Mouse (Mus musculus): ENCODE data around the gene Cep97. TPM values are rescaled to one million over a fixed set of nuclear protein-coding genes. Genes with fewer than 3 reads are reported as not detected.

The Cep97 gene
- polyA plus RNA-seq, 1 experiment from 2014 or later, result 17.8 TPM

GRCm38 (mm10) chr16:55938761-55939160, 4.1 kb upstream of the Cep97 start:
- no peaks in the 10 kb centered on the region for H3K9me3 ChIP-seq
- 88% methylated on average over 4 of the region's 4 CpGs for whole genome bisulfite sequencing
- H3K36me3 ChIP-seq, result no peaks in the 10 kb centered on the region
- no peaks in the 10 kb centered on the region for H3K4me1 ChIP-seq (replicated peaks)
- no peak overlapping the region for H3K9ac ChIP-seq (replicated peaks)
- H3K4me2 ChIP-seq (replicated peaks), result no peak overlapping the region
- H3K27ac ChIP-seq, result no peak overlapping the region
- H3K27me3 ChIP-seq, result no peaks in the 10 kb centered on the region
- no peak overlapping the region for H3K4me3 ChIP-seq (replicated peaks)
- ATAC-seq, result no peak

GRCm38 (mm10) chr16:55933681-55934343, 843 bp downstream of the Cep97 start:
- H3K36me3 ChIP-seq, result peaks cover 9% of the 10 kb centered on the region; the same call in 1 of the 2 replicates
- no peaks in the 10 kb centered on the region for H3K27me3 ChIP-seq
- peaks cover 9% of the 10 kb centered on the region for H3K4me1 ChIP-seq (replicated peaks)
- under 1% methylated on average over 32 of the region's 32 CpGs for WGBS
- no peaks in the 10 kb centered on the region for H3K9me3 ChIP-seq
- peak overlapping the region; percentile 75 for H3K4me2 ChIP-seq (replicated peaks)
- H3K9ac ChIP-seq (replicated peaks), result peak overlapping the region; percentile 79
- H3K4me3 ChIP-seq (replicated peaks), result peak overlapping the region; percentile 84
- ATAC-seq, result peak; percentile 73
- H3K27ac ChIP-seq, result peak overlapping the region; percentile 82

GRCm38 (mm10) chr16:55924010-55924409, 10.6 kb downstream of the Cep97 start:
- Histone ChIP-seq H3K27me3 (no peaks in the 10 kb centered on the region), H3K36me3 (peaks cover 66% of the 10 kb centered on the region), H3K9me3 (no peaks in the 10 kb centered on the region), H3K27ac (no peak overlapping the region), H3K4me2 (replicated peaks) (no peak overlapping the region), H3K4me3 (replicated peaks) (no peak overlapping the region), H3K9ac (replicated peaks) (no peak overlapping the region), H3K4me1 (replicated peaks) (no peaks in the 10 kb centered on the region)
- ATAC-seq, result no peak
- WGBS, result 93% methylated on average over 4 of the region's 4 CpGs

- Histone ChIP-seq H3K9ac (replicated peaks) (no peak overlapping the region), H3K27me3 (no peaks in the 10 kb centered on the region), H3K9me3 (no peaks in the 10 kb centered on the region), H3K27ac (no peak overlapping the region), H3K4me1 (replicated peaks) (no peaks in the 10 kb centered on the region), H3K36me3 (peaks cover 71% of the 10 kb centered on the region), H3K4me3 (replicated peaks) (no peak overlapping the region), H3K4me2 (replicated peaks) (no peak overlapping the region)
- no peak for ATAC-seq
- WGBS, result 89% methylated on average over 10 of the region's 10 CpGs
Observed at GRCm38 (mm10) chr16:55922079-55922478, 12.6 kb downstream of the Cep97 start.

GRCm38 (mm10) chr16:55914716-55915115, 19.9 kb downstream of the Cep97 start:
- WGBS, result 98% methylated on average over 7 of the region's 7 CpGs
- Histone ChIP-seq H3K4me3 (replicated peaks) (no peak overlapping the region), H3K9ac (replicated peaks) (no peak overlapping the region), H3K27ac (no peak overlapping the region), H3K4me2 (replicated peaks) (no peak overlapping the region), H3K4me1 (replicated peaks) (no peaks in the 10 kb centered on the region), H3K27me3 (no peaks in the 10 kb centered on the region), H3K36me3 (peaks cover 89% of the 10 kb centered on the region), H3K9me3 (no peaks in the 10 kb centered on the region)
- no peak for ATAC-seq

- H3K4me3 ChIP-seq (replicated peaks), result no peak overlapping the region
- 93% methylated on average over 10 of the region's 10 CpGs for WGBS
Observed at GRCm38 (mm10) chr16:55910208-55910793, 24.4 kb downstream of the Cep97 start.

GRCm38 (mm10) chr16:55906928-55907679, 27.6 kb downstream of the Cep97 start:
- 92% methylated on average over 5 of the region's 5 CpGs for WGBS
- Histone ChIP-seq H3K4me1 (replicated peaks) (no peaks in the 10 kb centered on the region), H3K27ac (no peak overlapping the region), H3K4me3 (replicated peaks) (no peak overlapping the region), H3K9ac (replicated peaks) (no peak overlapping the region), H3K9me3 (no peaks in the 10 kb centered on the region), H3K36me3 (peaks cover 60% of the 10 kb centered on the region), H3K27me3 (no peaks in the 10 kb centered on the region), H3K4me2 (replicated peaks) (no peak overlapping the region)
- ATAC-seq, result no peak

More at GRCm38 (mm10) chr16:55910208-55910793, 24.4 kb downstream of the Cep97 start:
- Histone ChIP-seq H3K27me3 (no peaks in the 10 kb centered on the region), H3K9me3 (no peaks in the 10 kb centered on the region), H3K36me3 (peaks cover 77% of the 10 kb centered on the region), H3K4me1 (replicated peaks) (no peaks in the 10 kb centered on the region), H3K4me2 (replicated peaks) (no peak overlapping the region), H3K27ac (no peak overlapping the region), H3K9ac (replicated peaks) (no peak overlapping the region)
- ATAC-seq, result 0 out of 2 replicates have a peak, but pooled peaks have one; percentile 20

- ATAC-seq, result no peak
Observed at GRCm38 (mm10) chr16:55905370-55905769, 29.3 kb downstream of the Cep97 start.

GRCm38 (mm10) chr16:55901839-55902756, 32.6 kb downstream of the Cep97 start:
- 93% methylated on average over 14 of the region's 14 CpGs for WGBS
- H3K27ac ChIP-seq, result no peak overlapping the region
- no peak overlapping the region for H3K9ac ChIP-seq (replicated peaks)
- no peak overlapping the region for H3K4me3 ChIP-seq (replicated peaks)
- H3K36me3 ChIP-seq, result peaks cover 31% of the 10 kb centered on the region
- H3K4me1 ChIP-seq (replicated peaks), result no peaks in the 10 kb centered on the region
- H3K9me3 ChIP-seq, result no peaks in the 10 kb centered on the region
- H3K27me3 ChIP-seq, result no peaks in the 10 kb centered on the region
- no peak for ATAC-seq
- H3K4me2 ChIP-seq (replicated peaks), result no peak overlapping the region

More at GRCm38 (mm10) chr16:55905370-55905769, 29.3 kb downstream of the Cep97 start:
- peaks cover 47% of the 10 kb centered on the region for H3K36me3 ChIP-seq
- no peaks in the 10 kb centered on the region for H3K27me3 ChIP-seq
- H3K4me3 ChIP-seq (replicated peaks), result no peak overlapping the region
- H3K9ac ChIP-seq (replicated peaks), result no peak overlapping the region
- no peak overlapping the region for H3K27ac ChIP-seq
- no peak overlapping the region for H3K4me2 ChIP-seq (replicated peaks)
- 92% methylated on average over 25 of the region's 25 CpGs for WGBS
- no peaks in the 10 kb centered on the region for H3K9me3 ChIP-seq
- H3K4me1 ChIP-seq (replicated peaks), result no peaks in the 10 kb centered on the region

- Histone ChIP-seq H3K27me3 (no peaks in the 10 kb centered on the region), H3K4me1 (replicated peaks) (peaks cover 13% of the 10 kb centered on the region), H3K36me3 (peaks cover 3% of the 10 kb centered on the region; the same call in 1 of the 2 replicates), H3K4me2 (replicated peaks) (no peak overlapping the region), H3K9me3 (no peaks in the 10 kb centered on the region), H3K4me3 (replicated peaks) (no peak overlapping the region), H3K9ac (replicated peaks) (no peak overlapping the region), H3K27ac (no peak overlapping the region)
- 80% methylated on average over 9 of the region's 9 CpGs for WGBS
- ATAC-seq, result no peak
Observed at GRCm38 (mm10) chr16:55898385-55899002, 36.2 kb downstream of the Cep97 start.

- ATAC-seq, result peak; percentile 20
- H3K4me1 ChIP-seq (replicated peaks), result peaks cover 13% of the 10 kb centered on the region
- 3% methylated on average over 9 of the region's 9 CpGs for WGBS
- H3K36me3 ChIP-seq, result no peaks in the 10 kb centered on the region; the same call in 1 of the 2 replicates
- peak overlapping the region; percentile 84 for H3K9ac ChIP-seq (replicated peaks)
- no peaks in the 10 kb centered on the region for H3K9me3 ChIP-seq
- no peaks in the 10 kb centered on the region for H3K27me3 ChIP-seq
- H3K4me2 ChIP-seq (replicated peaks), result peak overlapping the region; percentile 79
- H3K27ac ChIP-seq, result peak overlapping the region; percentile 90
- H3K4me3 ChIP-seq (replicated peaks), result peak overlapping the region; percentile 78
Observed at GRCm38 (mm10) chr16:55895651-55896095, 39.0 kb downstream of the Cep97 start.

Measured in midbrain, embryonic 13.5 days (tissue).